Mouse (Mus musculus) myocyte (in vitro differentiated cells): Measurements from ENCODE around the gene Mier3.

ENCODE experiments used
- CEBPB ChIP-seq: IDR thresholded peaks from 2 replicates; pipeline ENCODE4 v1.6.1; 2011; ENCODE audit warnings: mild to moderate bottlenecking, moderate library complexity; ENCODE audit not compliant: poor library complexity, insufficient read depth, severe bottlenecking
- E2F4 ChIP-seq: IDR thresholded peaks from one replicate; pipeline ENCODE4 v1.6.1; 2011; ENCODE audit warnings: mild to moderate bottlenecking, control low read depth, moderate library complexity; ENCODE audit not compliant: insufficient read depth
- MYOD1 ChIP-seq, 3 experiments: IDR thresholded peaks; one replicate each; pipeline ENCODE4 v1.6.1; 2011; ENCODE audit warnings: control low read depth in 2 of 3, low read depth in 2 of 3, mild to moderate bottlenecking in 2 of 3, moderate library complexity in 1 of 3; ENCODE audit not compliant: insufficient read length in 2 of 3, control insufficient read depth in 1 of 3
- MYOG ChIP-seq, 3 experiments: IDR thresholded peaks; one replicate each; pipeline ENCODE4 v1.6.1; 2011; ENCODE audit warnings: control low read depth in 2 of 3, low read depth in 2 of 3, mild to moderate bottlenecking in 2 of 3; ENCODE audit not compliant: insufficient read length in 2 of 3, control insufficient read depth in 1 of 3, insufficient read depth in 1 of 3
- POLR2A ChIP-seq: IDR thresholded peaks from one replicate; pipeline ENCODE4 v1.6.1; 2011; ENCODE audit warnings: low read depth, mild to moderate bottlenecking, control low read depth, moderate library complexity; ENCODE audit not compliant: insufficient read length
- POLR2AphosphoS2 ChIP-seq: IDR thresholded peaks from one replicate; pipeline ENCODE4 v1.6.1; 2011; ENCODE audit warnings: low read depth, control low read depth; ENCODE audit not compliant: insufficient read length
- SRF ChIP-seq: IDR thresholded peaks from one replicate; pipeline ENCODE4 v1.6.1; 2011; ENCODE audit warnings: low read depth; ENCODE audit not compliant: control insufficient read depth, insufficient read length
- TCF12 ChIP-seq: IDR thresholded peaks from one replicate; pipeline ENCODE4 v1.6.1; 2011; ENCODE audit warnings: mild to moderate bottlenecking, control low read depth; ENCODE audit not compliant: poor library complexity, insufficient read depth, severe bottlenecking
- USF1 ChIP-seq: IDR thresholded peaks from one replicate; pipeline ENCODE4 v1.6.1; 2011; ENCODE audit warnings: low read depth, mild to moderate bottlenecking, control low read depth, moderate library complexity

DNA sequence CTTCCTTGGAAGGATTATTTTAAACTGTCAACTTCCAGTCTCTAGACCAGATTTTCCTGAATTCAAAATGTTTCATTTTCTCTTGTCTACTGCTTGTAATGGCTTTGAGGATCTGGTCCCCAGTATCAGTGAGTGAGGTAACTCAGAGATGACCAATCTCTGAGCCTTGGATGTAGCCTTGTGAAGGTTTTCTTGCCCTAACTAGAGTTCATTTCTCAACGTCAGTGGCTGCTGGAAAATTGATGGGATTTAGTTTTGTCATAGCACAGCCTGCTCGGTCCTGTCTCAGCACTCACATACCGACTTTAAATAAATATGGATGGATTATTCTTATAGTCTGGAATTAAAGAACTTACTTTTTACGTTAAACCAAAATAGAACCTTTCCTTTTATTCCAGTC is 29.8 kb downstream of the Mier3 start:
- TF ChIP-seq USF1 (no peak), POLR2A (no peak), CEBPB (no peak), MYOG (IDR thresholded peaks at IDR 0.05; ENCODE audit: control insufficient read depth in 1 of 3, insufficient read depth in 1 of 3, insufficient read length in 2 of 3, low read depth in 2 of 3) (no peak), E2F4 (no peak), SRF (no peak), TCF12 (no peak), POLR2AphosphoS2 (no peak), MYOD1 (IDR thresholded peaks at IDR 0.05; ENCODE audit: control insufficient read depth in 1 of 3, insufficient read length in 2 of 3, low read depth in 2 of 3) (no peak)
